Mouse (Mus musculus) left cerebral cortex, postnatal 10 days (tissue): Measurements from ENCODE around the gene Gm14548. TPM values are rescaled to one million over a fixed set of nuclear protein-coding genes. Genes with fewer than 3 reads are reported as not detected.
"Not testable (repeated sequence)": the region's sequence is repeated elsewhere in the genome, so short reads cannot be mapped to it uniquely, and the experiment has no call there.

Experiments used
- DNase-seq, 2 experiments: peaks; one replicate each; pipeline ENCODE4 v3.0.0; 2021 to 2022; ENCODE audit warnings: low spot score in 2 of 2, mixed read lengths in 1 of 2; ENCODE audit errors: extremely low spot score in 1 of 2
- intact Hi-C: fragments of 180-260 bp; cut with DNase I; formaldehyde crosslinking; loops from one replicate; pipeline ENCODE4 v1.15.1; 2025
- total RNA-seq, 2 experiments: library from RNA; stranded (reverse); gene quantifications; 2 replicates each; pipeline ENCODE4 v1.2.3; 2021

Gm14548 gene
- total RNA-seq = not detected

DNA sequence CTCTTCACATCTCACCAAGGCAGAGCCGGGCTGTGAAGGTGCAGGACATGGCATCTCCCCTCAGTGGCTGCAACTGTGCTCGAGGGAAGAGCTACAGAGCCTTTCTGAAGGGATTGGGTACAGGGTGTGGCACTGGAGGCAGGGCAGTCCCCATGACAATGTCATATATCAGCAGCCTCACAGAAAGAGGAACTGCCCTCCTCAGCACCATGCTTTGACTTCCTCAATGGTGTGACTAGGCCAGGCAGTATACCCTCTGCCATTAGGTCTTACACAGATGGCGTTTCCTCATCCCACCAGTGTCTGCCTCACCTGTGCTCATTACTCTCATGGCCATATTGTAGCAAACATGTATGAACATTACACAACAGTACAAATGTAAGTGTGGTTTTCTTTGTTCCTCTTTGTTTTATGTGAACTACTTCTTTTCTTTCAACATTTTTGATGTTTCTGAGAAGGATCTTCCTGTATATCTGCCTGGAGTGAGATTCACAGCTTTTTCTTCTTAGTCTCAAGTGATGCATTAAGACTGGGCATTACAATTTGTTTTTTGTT, at the start of gene Gm14548:
Gene Gm14548, minus strand, starts transcription at position 85 of the 555 bp plus-strand sequence.
- DNase-seq, intact Hi-C loops: not testable (repeated sequence)

DNA sequence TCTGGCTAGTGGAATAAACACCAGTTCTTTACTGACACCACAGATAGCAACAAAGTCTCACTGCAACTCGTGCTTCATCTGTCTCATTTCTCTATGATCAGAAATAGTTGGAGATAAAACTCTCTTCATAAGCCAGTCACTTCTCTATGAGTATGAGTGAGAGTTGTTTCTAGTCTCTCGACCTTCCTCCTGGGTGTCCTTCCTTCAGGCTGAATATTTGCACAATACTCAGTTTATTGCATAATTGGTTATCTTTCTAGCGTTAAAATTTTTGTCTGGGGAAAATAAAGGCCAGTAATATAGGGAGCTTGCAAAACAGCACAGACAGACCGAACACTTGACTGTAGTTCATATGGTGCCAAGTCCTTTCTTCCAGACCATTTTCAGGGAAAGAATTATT, 48.2 kb upstream of the Gm14548 start:
- intact Hi-C loops = no loop called here
- DNase-seq = no peak

DNA sequence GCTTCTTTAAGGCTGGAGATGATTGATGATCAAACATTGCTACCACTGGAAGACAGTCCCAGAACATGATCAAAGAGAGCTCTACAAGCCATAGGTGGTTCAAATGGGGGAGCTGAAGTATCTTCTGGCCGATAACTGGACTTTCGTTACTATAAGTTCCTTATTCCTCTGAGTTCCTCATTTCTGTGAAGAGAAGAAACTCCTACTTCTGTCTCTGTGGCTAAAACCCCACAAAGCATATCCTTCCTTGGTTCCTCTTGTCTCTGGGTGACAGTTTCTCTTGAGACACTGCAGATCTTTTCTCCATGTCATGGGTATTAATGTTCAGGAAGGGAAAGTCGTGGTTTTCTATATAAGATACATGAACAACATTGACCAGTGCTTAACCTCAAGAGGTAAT, 43.0 kb upstream of the Gm14548 start:
- intact Hi-C loops = no loop called here
- DNase-seq = no peak

DNA sequence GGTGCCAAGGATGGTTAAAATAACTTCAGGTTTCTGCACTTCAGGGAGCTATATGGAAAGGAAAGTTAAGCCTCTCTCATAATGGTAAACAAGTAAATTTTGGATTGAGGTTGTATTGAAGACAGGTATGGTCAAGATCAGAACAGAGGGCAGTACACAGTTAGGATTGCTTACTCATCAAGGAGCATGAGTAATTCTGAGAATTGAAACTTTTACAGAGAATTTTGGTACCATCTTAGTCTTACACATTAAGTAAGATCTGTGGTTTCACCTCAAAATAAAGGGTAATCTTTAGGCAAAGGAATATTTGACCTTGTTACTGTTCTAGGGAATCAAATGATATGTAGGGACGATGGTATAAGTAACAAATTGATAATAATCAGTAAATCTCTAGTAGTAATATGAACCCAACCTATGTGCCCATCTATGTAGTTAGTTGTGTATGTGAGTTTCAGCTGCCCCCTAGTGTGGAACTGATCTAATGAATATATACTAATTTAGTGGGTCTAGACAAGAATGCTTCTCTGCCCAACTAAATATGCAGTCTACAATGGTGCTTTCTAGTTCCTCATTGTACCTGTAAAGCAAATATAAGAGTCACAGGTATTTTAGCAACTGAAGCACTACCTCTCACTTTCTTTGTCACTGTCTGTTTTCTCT, 42.1 kb upstream of the Gm14548 start:
- no peak for DNase-seq
- intact Hi-C loops = no loop called here

DNA sequence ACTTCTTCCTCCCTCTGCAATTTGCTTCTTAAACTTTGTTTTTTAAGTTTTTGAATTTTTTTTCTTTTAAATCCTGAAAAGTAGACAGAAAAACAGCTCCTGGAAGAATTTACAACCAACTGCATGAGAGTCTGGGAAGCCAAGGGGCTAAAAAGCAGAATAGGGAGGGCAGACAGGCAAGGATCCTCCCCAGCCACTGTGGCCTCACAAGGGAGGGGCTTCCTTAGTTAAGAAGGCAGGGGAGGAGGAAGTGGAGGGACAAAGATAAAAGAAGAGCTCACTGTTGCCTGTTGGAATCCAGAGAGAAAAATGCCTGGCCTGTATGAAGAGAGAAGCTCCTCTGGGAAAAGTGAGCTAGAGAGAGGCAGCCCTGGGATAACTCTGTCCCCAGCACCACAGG, 37.6 kb upstream of the Gm14548 start:
- intact Hi-C loops, DNase-seq: not testable (repeated sequence)

DNA sequence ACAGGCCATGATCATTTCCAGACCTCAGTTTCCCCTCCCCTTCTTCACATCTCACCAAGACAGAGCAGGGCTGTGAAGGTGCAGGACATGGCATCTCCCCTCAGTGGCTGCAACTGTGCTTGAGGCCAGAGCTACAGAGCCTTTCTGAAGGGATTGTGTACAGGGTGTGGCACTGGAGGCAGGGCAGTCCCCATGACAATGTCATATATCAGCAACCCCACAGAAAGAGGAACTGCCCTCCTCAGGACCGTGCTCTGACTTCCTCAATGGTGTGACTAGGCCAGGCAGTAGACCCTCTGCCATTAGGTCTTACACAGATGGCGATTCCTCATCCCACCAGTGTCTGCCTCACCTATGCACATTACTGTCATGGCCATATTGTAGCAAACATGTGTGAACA, 17.5 kb upstream of the Gm14548 start, which contains the start of gene Lilra6:
Gene Lilra6, minus strand, starts transcription at position 117 of the 400 bp plus-strand sequence.
- DNase-seq, intact Hi-C loops: not testable (repeated sequence)

GRCm38 (mm10) chr7:3903704-3904103, 5.8 kb upstream of the Gm14548 start:
- intact Hi-C loops = no loop called here
- no peak for DNase-seq

GRCm38 (mm10) chr7:3875032-3875431, 22.9 kb downstream of the Gm14548 start:
- intact Hi-C loops, DNase-seq: not testable (repeated sequence)

GRCm38 (mm10) chr7:3844951-3845350, 53.0 kb downstream of the Gm14548 start, which contains the start of gene Pira2:
Pira2 (minus strand) TSS chr7:3845051.
- DNase-seq, intact Hi-C loops: not testable (repeated sequence)

DNA sequence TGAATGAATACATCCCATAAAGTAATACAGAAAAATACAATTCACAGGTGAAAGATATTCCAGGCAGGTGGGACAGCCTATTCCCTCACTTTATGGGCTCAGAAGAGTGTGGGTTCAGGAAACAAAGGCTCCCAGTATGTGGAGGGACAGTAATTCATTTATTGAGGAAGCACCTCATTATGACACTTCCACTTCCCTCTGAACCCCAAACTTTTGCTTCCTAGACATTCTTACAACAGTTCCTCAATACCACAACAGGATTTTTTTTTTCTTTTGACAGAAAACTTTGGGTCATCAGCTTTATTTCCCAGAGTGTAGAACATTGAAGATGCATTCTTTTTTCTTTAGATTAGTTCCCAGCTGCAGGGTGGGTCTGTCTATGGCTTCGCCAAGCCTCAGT, 60.1 kb downstream of the Gm14548 start:
- intact Hi-C loops, DNase-seq: not testable (repeated sequence)

Other genes with a start within 250 kb of the Gm14548 start
- gene Leng1, start 232.3 kb downstream of the Gm14548 start, total RNA-seq = 1 to 10 TPM; 4.4 to 5.5 TPM
- 1 to 10 TPM; 5.1 to 5.8 TPM for gene Tmc4, start 220.6 kb downstream of the Gm14548 start, total RNA-seq
- 10 to 100 TPM; 85.1 to 97.4 TPM for gene Tsen34, start 205.3 kb downstream of the Gm14548 start, total RNA-seq
- gene Mboat7, start 204.6 kb downstream of the Gm14548 start, total RNA-seq = 100 to 1,000 TPM; 167 to 170 TPM
- gene Rps9, start 194.1 kb downstream of the Gm14548 start, total RNA-seq = 100 to 1,000 TPM; 460 to 465 TPM
- under 1 TPM; 0.14 to 0.15 TPM for gene Pirb, start 177.7 kb downstream of the Gm14548 start, total RNA-seq
- gene Gm15448, start 72.4 kb downstream of the Gm14548 start, total RNA-seq = not detected
- gene Pira2, start 53.1 kb downstream of the Gm14548 start, total RNA-seq = not detected
- gene Lilra6, start 17.4 kb upstream of the Gm14548 start, total RNA-seq = not detected
- gene Lair1, start 165.1 kb upstream of the Gm14548 start, total RNA-seq = 1 to 10 TPM; 3.9 to 4.7 TPM
- gene Ttyh1, start 221.3 kb upstream of the Gm14548 start, total RNA-seq = 100 to 1,000 TPM; 570 to 685 TPM
- 100 to 1,000 TPM; 160 to 166 TPM for gene Leng8, start 238.9 kb upstream of the Gm14548 start, total RNA-seq